Mouse (Mus musculus) embryo, embryonic 11 days (tissue): ENCODE data around the gene Fgfr2.

Experiments used
- DNase-seq: peaks from one replicate; pipeline ENCODE4 v3.0.0-alpha.2; 2015

Gene Fgfr2

DNA sequence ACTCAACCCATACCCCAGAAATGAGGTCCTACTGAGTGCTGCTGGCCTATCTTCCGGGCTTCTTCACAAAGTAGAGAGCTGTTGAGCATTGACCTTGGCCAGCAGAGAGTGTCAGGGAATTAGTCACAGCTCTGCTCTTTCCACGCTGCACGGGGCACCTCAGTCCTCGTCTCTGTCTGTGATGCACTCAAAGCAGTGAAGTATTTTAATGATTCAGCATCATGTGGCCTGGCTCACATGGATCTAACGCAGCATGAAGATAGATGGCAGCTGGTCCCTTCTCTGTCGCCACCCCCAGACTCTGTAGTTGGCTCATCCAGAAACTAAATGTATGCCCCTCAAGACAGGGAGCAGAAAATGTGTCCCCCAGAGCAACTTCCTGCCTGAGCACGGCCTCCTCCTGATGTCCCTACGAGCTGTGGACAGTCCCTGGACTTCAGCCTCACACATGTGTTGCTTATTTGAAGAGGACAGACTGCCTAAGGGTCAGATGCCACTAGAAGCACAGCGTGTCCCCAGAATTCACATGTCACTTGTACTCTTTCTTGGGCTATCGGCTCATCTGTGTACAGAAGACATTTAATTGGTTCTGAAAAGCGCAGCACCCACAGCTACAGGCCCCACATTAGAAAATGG, 697.7 kb downstream of the Fgfr2 start:
- DNase-seq = no peak

DNA sequence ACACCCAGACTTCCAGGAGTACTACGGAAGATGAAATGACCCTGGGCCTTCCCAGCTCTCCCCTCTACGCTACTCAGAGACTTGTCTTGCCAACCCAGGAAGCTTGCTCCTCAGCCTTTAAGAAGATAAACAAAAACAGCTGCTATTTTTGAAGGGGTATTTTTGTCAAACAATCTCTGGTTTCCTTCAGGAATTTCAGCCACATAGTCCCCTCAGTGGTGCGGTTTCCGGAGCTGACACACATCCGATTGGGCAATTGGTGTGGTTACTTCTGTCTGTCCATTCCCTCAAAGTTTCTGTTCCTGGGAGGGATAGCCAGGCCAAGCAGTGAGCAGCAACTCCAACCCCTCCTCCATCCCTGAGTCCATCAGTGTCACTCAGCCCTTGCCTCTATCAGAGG, 699.6 kb downstream of the Fgfr2 start:
- DNase-seq = no peak

GRCm38 (mm10) chr7:132419378-132420255, 703.5 kb downstream of the Fgfr2 start:
- no peak for DNase-seq

DNA sequence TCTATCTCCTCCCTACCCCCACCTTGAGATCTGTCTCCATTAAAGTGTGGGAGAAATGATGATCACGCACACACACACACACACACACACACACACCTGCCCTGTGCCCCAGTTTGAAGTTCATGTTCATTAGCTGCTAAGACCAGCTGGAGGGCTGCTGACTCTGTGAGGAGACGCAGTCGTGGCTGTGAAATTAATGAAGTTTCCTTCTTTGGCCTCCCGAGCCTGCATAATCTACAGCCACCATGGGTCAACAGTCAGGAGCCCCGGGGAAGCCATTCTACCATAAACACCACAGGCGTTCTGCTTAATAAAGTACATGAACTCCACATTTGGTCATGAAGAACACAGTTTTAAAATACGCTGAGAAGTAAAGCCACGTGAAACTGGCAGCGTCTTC, 706.3 kb downstream of the Fgfr2 start:
- no peak for DNase-seq

DNA sequence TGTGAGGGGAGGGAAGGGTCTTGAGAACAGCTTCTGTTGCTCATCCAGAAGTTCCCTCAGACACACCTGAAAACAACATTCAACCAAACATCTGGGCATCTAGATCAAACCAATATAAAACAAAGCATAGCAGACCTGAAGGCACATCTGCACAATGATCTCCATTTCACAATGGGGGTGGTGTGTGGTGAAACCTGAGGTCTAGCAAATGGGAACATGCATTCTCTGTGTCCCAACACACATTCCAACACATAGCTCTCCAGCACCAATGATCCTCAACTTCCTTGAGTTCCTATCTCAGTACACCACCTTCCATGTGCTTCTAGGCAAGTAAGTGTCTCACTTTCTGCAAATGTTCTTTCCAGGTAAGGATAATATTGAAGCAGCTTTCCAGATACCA, 707.3 kb downstream of the Fgfr2 start:
- no peak for DNase-seq

GRCm38 (mm10) chr7:132412520-132412919, 710.6 kb downstream of the Fgfr2 start:
- DNase-seq = no peak

GRCm38 (mm10) chr7:132411708-132412107, 711.4 kb downstream of the Fgfr2 start:
- no peak for DNase-seq

DNA sequence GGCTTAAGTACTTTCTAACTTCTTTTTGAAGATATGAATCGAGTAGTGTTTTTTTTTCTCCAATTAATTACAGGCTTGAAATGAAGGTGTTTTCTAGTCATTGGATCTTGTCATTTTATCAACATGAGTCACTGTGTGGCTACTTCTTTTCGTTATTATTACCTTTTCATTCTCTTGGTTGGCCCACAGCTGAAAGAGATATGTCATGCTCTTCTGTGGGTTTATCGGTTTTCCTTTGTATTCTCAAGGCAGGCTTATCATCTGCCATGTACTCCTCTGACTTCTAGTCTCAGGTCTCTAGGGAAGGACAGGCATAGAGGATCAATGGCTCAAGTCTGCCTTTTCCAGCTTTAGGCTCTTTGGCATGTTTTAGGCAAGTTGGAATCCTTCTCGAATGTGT, 712.2 kb downstream of the Fgfr2 start:
- no peak for DNase-seq

GRCm38 (mm10) chr7:132409890-132410289, 713.3 kb downstream of the Fgfr2 start:
- DNase-seq = no peak

DNA sequence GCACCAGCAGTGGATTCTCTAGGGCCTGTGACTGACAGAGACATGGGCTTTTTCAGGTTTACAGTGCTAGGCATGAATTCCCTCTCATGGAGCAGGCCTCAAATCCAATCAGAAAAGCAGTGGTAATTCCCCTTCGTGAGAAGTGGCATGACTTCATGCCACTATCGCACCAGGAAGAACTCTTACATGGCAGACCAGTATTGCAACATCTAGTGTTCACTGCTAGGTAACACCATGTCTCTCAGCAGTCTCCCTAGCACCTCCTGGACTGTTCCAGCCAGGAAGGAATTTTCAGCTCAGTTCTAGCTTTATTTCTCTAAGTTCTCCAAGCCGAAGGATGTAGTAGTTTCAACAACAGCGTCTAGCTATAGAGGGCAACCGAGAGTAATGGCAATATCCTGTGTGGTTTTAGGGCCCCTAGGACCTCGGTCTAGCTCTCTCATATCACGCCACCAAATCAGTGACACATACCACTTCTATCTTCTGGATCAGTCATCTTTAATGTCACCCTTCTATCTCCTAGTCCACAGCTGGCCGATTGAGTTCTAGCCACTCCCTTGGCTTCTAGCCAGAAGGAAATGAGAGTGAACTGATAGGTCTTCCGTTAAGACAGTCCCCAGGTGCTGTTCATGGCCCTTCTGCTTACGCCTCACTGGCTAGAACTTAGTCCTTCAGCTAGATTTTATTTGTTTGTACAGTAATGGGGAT, 720.6 kb downstream of the Fgfr2 start:
- DNase-seq = no peak

GRCm38 (mm10) chr7:132398487-132398886, 724.7 kb downstream of the Fgfr2 start:
- DNase-seq = no peak

- DNase-seq = no peak
These were observed 726.4 kb downstream of the Fgfr2 start for GRCm38 (mm10) chr7:132396661-132397322.

DNA sequence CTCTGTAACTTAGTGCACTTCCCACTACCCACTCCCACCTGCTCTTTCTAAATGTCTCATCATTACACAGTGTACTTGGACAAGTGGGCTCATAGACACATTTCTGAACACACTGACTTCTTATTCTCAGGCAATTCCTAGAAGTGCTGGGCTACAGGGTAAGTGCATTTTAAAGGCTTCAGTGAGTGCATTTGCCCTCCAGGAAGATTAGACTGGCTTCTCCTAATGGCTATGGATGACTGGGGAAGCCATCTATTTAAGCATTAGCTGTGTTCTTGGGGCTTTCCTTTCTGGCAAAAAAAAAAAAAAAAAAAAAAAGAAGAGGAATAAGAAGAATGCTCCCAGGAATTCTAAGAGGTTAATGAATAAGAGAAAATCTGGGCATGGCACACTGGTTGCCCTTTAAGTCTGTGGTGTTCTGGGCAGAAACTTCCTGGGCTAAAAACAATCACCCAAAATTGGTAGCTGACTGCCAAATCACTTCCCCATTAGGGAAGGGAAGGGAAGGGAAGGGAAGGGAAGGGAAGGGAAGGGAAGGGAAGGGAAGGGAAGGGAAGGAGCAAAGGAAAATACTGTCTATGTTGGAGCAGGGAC, 729.5 kb downstream of the Fgfr2 start:
- DNase-seq = no peak

GRCm38 (mm10) chr7:132393014-132393406, 730.1 kb downstream of the Fgfr2 start:
- no peak for DNase-seq

DNA sequence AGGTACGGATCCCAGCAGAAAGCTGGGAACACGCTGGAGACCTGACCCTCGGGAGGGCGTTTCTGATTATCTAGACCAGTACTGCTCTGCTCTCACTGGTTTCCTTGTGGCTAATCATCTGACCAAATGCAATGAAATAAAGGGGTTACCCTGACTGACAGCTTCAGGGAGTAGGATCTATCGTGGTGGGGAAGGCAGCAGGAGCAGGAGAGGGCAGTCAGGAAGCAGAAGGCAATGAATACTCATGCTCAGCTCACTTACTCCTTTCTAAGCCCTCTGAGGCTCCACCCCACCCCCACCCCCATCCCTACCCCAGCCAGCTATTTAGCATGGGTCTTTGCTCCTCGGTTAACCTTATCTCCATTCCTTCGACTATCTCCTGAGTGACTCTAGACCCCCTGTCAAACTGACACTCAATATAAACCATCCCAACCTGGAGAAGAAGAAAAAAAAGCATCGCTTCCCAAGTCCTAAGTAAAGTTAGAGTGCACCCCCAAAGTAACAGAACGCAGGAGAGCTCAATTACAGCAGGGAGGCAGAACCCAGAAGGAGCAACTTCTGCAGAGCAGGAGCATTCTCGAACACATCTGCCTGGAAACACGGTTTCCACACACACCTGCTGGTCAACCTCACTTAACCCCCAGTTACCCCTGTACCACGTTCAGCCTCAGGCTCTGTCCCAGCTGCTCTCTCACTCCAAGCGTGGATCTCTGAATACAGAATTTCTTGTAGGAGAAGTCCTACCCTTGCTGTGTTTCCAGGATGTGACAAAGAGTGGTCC, 730.7 kb downstream of the Fgfr2 start:
- no peak for DNase-seq

GRCm38 (mm10) chr7:132389473-132389872, 733.7 kb downstream of the Fgfr2 start:
- no peak for DNase-seq

DNA sequence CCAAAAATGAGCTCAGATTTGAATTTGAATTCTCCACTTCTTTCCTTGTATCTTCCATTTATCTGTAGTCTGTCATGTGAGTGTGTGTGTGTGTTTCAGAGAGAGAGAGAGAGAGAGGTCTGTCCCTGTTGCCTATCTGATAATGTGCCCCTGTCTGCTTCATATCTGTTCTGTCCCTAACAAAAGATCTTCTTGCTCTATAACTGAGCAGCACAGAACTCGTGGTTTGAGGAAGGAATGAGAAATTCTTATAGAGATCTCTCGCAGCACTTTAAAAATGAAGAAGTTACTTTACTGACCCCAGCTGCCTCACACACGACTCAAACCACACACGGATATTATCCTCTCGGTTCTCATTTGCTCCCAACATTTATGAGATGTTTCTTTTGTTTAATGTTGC, 735.6 kb downstream of the Fgfr2 start:
- no peak for DNase-seq

DNA sequence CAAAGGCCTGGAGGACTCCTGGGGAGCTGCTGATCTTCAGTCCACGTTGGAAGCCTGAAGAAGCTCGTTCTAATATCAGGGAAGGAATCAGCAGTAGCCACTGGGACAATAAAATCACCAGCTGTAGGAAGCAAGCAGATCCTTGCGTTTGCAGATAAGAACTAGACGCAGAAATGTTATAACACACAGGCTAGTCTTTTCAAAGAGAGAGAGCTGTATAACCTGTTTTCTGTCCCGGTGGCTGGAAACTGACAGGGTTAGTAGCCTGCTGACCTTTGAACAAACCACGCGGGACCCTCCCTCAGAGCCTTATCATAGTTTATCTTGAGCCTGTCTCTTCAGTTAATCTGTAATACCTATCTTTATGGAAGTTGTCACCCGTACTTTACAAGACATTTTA, 736.8 kb downstream of the Fgfr2 start:
- DNase-seq = no peak

DNA sequence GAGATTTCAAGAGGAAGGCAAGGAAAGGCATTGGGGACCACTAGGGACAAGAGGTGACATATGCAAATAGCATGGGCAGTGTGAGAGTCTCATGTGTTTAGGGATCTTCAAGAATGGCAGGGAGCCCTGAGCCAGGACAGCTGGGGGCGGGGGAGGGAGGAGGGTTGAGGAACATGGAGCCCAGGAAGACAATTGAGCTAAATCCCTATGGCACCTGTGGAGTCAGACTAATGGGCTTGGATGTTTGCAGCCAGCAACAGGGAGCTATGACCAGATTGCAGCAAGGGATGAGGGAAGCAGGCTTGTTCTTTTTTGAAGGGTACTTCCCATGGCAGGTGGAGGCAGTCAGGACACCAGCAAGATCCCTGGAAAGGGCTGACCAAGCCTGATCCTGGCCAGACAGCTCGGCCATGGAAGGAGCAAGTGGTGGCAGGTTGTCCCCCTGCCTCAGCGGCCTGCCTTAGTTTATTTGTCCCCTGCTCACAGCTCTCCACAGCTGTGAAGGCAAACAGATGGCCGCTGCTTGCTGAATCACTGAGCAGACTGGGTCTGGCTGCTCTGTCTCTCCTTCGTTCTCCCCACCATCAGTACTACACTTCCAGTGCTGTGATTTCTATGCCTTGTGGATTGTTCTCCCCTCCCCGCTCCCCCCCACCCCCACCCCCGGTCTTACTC, 737.6 kb downstream of the Fgfr2 start:
- DNase-seq = peak; percentile 27

DNA sequence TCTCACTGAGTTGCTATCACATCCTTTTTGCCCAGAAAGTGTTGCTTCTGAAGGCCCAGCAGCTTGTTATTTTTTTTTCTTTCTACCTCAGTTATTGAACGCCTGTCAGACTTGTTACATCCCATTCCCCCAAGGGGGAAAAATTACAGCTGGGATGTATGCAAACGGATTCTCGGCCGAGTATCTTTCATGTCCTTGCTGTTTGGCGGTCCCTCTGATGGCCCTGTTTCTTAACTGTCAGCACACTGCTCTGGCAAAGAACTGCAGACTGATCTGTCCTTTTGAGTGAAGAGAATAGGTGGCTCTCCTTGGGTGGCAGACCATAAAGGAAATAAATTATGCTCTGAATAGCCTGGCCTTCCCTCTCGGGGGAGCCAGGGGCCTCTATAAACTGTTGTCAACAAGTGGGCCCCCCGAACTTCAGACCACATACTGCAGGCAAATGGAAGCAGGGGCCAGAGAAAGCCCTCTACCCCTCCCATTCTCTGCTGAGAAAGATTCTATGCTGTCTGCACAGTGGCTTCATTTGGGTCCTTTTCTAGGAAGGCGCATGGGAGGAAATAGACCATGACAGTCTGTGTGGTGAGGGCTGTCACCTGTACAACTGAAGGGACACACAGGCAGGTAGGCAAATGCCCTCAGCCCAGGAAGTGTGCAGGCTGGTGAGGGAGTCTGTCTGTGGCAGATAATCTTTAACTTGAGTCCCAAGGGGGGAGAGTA, 738.3 kb downstream of the Fgfr2 start:
- DNase-seq = peak; percentile 45
